Mouse (Mus musculus) activated CD4-positive, CD25-positive, alpha-beta regulatory T cell (primary cell): Measurements from ENCODE around the gene Arih1. TPM values are rescaled to one million over a fixed set of nuclear protein-coding genes. Genes with fewer than 3 reads are reported as not detected.

Source experiments
- polyA plus RNA-seq, 2 experiments: library from polyadenylated mRNA; unstranded; fragments of 100-300 nt; shearing (Covaris generic); gene quantifications; one replicate each; pipeline ENCODE4 v1.2.1; 2017

The Arih1 gene
- polyA plus RNA-seq, result 100 to 1,000 TPM in 1 of 2 experiments, 10 to 100 TPM in 1; 75.8 to 113 TPM

GRCm38 (mm10) chr9:59486549-59487065 lies at the start of gene Arih1:
TSS of gene Arih1 (minus strand) at chr9:59486618.

GRCm38 (mm10) chr9:59353253-59353639 lies 133.2 kb downstream of the Arih1 start, which contains the start of gene Bbs4:
TSS of gene Bbs4 (minus strand) at chr9:59353508.

Other genes starting within 250 kb of the Arih1 start
- 10 to 100 TPM; 45.7 to 67.0 TPM for gene Adpgk, start 195.1 kb downstream of the Arih1 start, polyA plus RNA-seq
- 10 to 100 TPM in 1 of 2 experiments, 1 to 10 TPM in 1; 7.9 to 14.1 TPM for gene Bbs4, start 133.1 kb downstream of the Arih1 start, polyA plus RNA-seq
- gene Hexa, start 52.9 kb upstream of the Arih1 start, polyA plus RNA-seq, result 10 to 100 TPM; 45.2 to 45.8 TPM
- 1 to 10 TPM in 1 of 2 experiments, under 1 TPM in 1; 0.24 to 1.1 TPM for gene Tmem202, start 53.2 kb upstream of the Arih1 start, polyA plus RNA-seq
- gene Celf6, start 91.3 kb upstream of the Arih1 start, polyA plus RNA-seq, result not detected
- 10 to 100 TPM; 39.1 to 54.7 TPM for gene Parp6, start 130.7 kb upstream of the Arih1 start, polyA plus RNA-seq
- gene Pkm, start 169.8 kb upstream of the Arih1 start, polyA plus RNA-seq, result 100 to 1,000 TPM; 785 to 986 TPM
- gene Gramd2, start 193.5 kb upstream of the Arih1 start, polyA plus RNA-seq, result under 1 TPM in 1 of 2 experiments, not detected in 1; 0.39 TPM